Mouse (Mus musculus): ENCODE data around the gene Tle3. TPM values are rescaled to one million over a fixed set of nuclear protein-coding genes. Genes with fewer than 3 reads are reported as not detected.

Gene Tle3
- polyA plus RNA-seq, 1 experiment from 2014 or later: 3.2 TPM

GRCm38 (mm10) chr9:61455861-61456261 lies 83.7 kb downstream of the Tle3 start:
- Histone ChIP-seq H3K9me3 (ENCODE audit: low read length) (no peaks in the 10 kb centered on the region), H3K4me2 (ENCODE audit: low read depth, low read length) (no peak overlapping the region), H3K27ac (ENCODE audit: low read depth) (no peak overlapping the region), H3K9ac (replicated peaks) (no peak overlapping the region), H3K4me3 (ENCODE audit: low read depth, low read length) (no peak overlapping the region), H3K36me3 (replicated peaks; ENCODE audit: insufficient read depth, low read length) (no peaks in the 10 kb centered on the region), H3K4me1 (ENCODE audit: insufficient read depth) (no peaks in the 10 kb centered on the region), H3K27me3 (ENCODE audit: insufficient read depth, low read length) (0 out of 2 replicates have a peak, but pooled peaks cover 3% of the 10 kb centered on the region)
- DNase-seq: no peak
- ATAC-seq: no peak
- TF ChIP-seq EP300 (IDR thresholded peaks at IDR 0.05; ENCODE audit: low read depth) (no peak), CTCF (IDR thresholded peaks at IDR 0.05; ENCODE audit: low read depth) (no peak)
- 65% methylated on average over 6 of the region's 6 CpGs for WGBS (ENCODE audit: insufficient replicate concordance)

GRCm38 (mm10) chr9:61456441-61457161 lies 84.4 kb downstream of the Tle3 start:
- 0 out of 2 replicates have a peak, but pooled peaks cover 3% of the 10 kb centered on the region for H3K27me3 ChIP-seq (ENCODE audit: insufficient read depth, low read length)
- no peak for TF ChIP-seq CTCF (IDR thresholded peaks at IDR 0.05; ENCODE audit: low read depth)
- no peak for TF ChIP-seq EP300 (IDR thresholded peaks at IDR 0.05; ENCODE audit: low read depth)
- WGBS (ENCODE audit: insufficient replicate concordance): 60% methylated on average over 5 of the region's 5 CpGs

GRCm38 (mm10) chr9:61457162-61457523 lies 85.0 kb downstream of the Tle3 start:
- Histone ChIP-seq H3K9ac (replicated peaks) (no peak overlapping the region), H3K4me1 (ENCODE audit: insufficient read depth) (no peaks in the 10 kb centered on the region), H3K36me3 (replicated peaks; ENCODE audit: insufficient read depth, low read length) (no peaks in the 10 kb centered on the region), H3K4me2 (ENCODE audit: low read depth, low read length) (no peak overlapping the region), H3K27ac (ENCODE audit: low read depth) (no peak overlapping the region), H3K27me3 (ENCODE audit: insufficient read depth, low read length) (0 out of 2 replicates have a peak, but pooled peaks cover 3% of the 10 kb centered on the region), H3K9me3 (ENCODE audit: low read length) (no peaks in the 10 kb centered on the region), H3K4me3 (ENCODE audit: low read depth, low read length) (no peak overlapping the region)
- DNase-seq (no peak), ATAC-seq (no peak)
- 38% methylated on average over 10 of the region's 10 CpGs for WGBS (ENCODE audit: insufficient replicate concordance)
- TF ChIP-seq CTCF (IDR thresholded peaks at IDR 0.05; ENCODE audit: low read depth) (no peak), EP300 (IDR thresholded peaks at IDR 0.05; ENCODE audit: low read depth) (no peak)

More at GRCm38 (mm10) chr9:61456441-61457161, 84.4 kb downstream of the Tle3 start:
- no peak overlapping the region for H3K27ac ChIP-seq (ENCODE audit: low read depth)
- no peaks in the 10 kb centered on the region for H3K4me1 ChIP-seq (ENCODE audit: insufficient read depth)
- H3K36me3 ChIP-seq (replicated peaks; ENCODE audit: insufficient read depth, low read length): no peaks in the 10 kb centered on the region
- no peaks in the 10 kb centered on the region for H3K9me3 ChIP-seq (ENCODE audit: low read length)
- no peak overlapping the region for H3K4me2 ChIP-seq (ENCODE audit: low read depth, low read length)
- ATAC-seq: no peak
- no peak for DNase-seq
- no peak overlapping the region for H3K4me3 ChIP-seq (ENCODE audit: low read depth, low read length)
- H3K9ac ChIP-seq (replicated peaks): no peak overlapping the region

GRCm38 (mm10) chr9:61461859-61462258 lies 89.7 kb downstream of the Tle3 start:
- H3K36me3 ChIP-seq (replicated peaks; ENCODE audit: insufficient read depth, low read length): no peaks in the 10 kb centered on the region
- WGBS (ENCODE audit: insufficient replicate concordance): 31% methylated on average over 4 of the region's 4 CpGs
- no peak for DNase-seq

GRCm38 (mm10) chr9:61467436-61467835 lies 95.3 kb downstream of the Tle3 start:
- ATAC-seq: no peak

More at GRCm38 (mm10) chr9:61461859-61462258, 89.7 kb downstream of the Tle3 start:
- H3K27ac ChIP-seq (ENCODE audit: low read depth): no peak overlapping the region
- H3K9me3 ChIP-seq (ENCODE audit: low read length): peaks cover 2% of the 10 kb centered on the region; the same call in 1 of the 2 replicates
- H3K4me2 ChIP-seq (ENCODE audit: low read depth, low read length): no peak overlapping the region
- ATAC-seq: no peak
- H3K4me1 ChIP-seq (ENCODE audit: insufficient read depth): no peaks in the 10 kb centered on the region
- no peaks in the 10 kb centered on the region for H3K27me3 ChIP-seq (ENCODE audit: insufficient read depth, low read length)
- no peak overlapping the region for H3K4me3 ChIP-seq (ENCODE audit: low read depth, low read length)
- TF ChIP-seq EP300 (IDR thresholded peaks at IDR 0.05; ENCODE audit: low read depth) (no peak), CTCF (IDR thresholded peaks at IDR 0.05; ENCODE audit: low read depth) (no peak)
- no peak overlapping the region for H3K9ac ChIP-seq (replicated peaks)

More at GRCm38 (mm10) chr9:61467436-61467835, 95.3 kb downstream of the Tle3 start:
- Histone ChIP-seq H3K36me3 (replicated peaks; ENCODE audit: insufficient read depth, low read length) (no peaks in the 10 kb centered on the region), H3K27ac (ENCODE audit: low read depth) (no peak overlapping the region), H3K9me3 (ENCODE audit: low read length) (peaks cover 2% of the 10 kb centered on the region; the same call in 1 of the 2 replicates), H3K4me2 (ENCODE audit: low read depth, low read length) (no peak overlapping the region), H3K4me3 (ENCODE audit: low read depth, low read length) (no peak overlapping the region), H3K9ac (replicated peaks) (no peak overlapping the region), H3K27me3 (ENCODE audit: insufficient read depth, low read length) (0 out of 2 replicates have a peak, but pooled peaks cover 7% of the 10 kb centered on the region), H3K4me1 (ENCODE audit: insufficient read depth) (no peaks in the 10 kb centered on the region)
- 81% methylated on average over 3 of the region's 3 CpGs for WGBS (ENCODE audit: insufficient replicate concordance)
- TF ChIP-seq CTCF (IDR thresholded peaks at IDR 0.05; ENCODE audit: low read depth): no peak
- no peak for TF ChIP-seq EP300 (IDR thresholded peaks at IDR 0.05; ENCODE audit: low read depth)
- DNase-seq: no peak

Measured in liver, postnatal 0 days (tissue).